In the genomic region with DNA sequence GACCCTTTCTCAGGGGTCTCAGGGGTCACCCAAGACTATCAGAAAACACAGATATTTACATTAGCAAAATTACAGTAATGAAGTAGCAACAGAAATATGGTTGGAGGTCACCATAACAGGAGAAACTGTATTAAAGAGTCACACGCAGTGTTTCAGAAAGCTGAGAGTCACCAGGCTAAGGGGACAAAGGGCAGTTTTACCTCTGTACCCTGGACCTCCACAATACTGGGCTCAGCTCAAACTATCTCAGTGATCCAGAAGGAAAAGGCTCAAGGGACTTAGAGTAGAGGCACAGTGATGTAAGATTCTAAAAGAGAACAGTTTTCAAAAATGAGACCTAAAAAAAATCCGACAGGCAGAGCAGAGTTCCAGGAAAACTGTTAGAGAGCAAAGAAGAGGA, we compare ENCODE assay signal across 17 mouse cellular contexts. TPM values are rescaled to one million over a fixed set of nuclear protein-coding genes. Genes with fewer than 3 reads are reported as not detected.
DNase-seq lines count a peak whose midpoint lies in the region; ATAC-seq and TF ChIP-seq lines count a peak whose summit lies in the region.
"Had no signal": no experiment of that assay in that cellular context is flagged by ENCODE, and none has a peak within 500 bp of the region (broad histone marks: within the 10 kb centered on the region; RNA-seq: fewer than 3 reads in every experiment).

No protein-coding gene starts in this region.

- no peaks in the 10 kb centered on the region for H3K27me3 ChIP-seq in intestine, embryonic 16.5 days (replicated peaks; ENCODE audit: control insufficient read depth, insufficient read depth, low read length)
- no peaks in the 10 kb centered on the region for H3K27me3 ChIP-seq in intestine, postnatal 0 days (replicated peaks; ENCODE audit: control insufficient read depth, insufficient read depth, low read length)
- no peaks in the 10 kb centered on the region for H3K27me3 ChIP-seq in kidney, embryonic 16.5 days (ENCODE audit: insufficient read depth, low read length)
- H3K27me3 ChIP-seq: embryonic facial prominence, embryonic 12.5 days; heart, embryonic 12.5 days had no signal

- no peak for TF ChIP-seq CTCF in intestine, postnatal 0 days (IDR thresholded peaks at IDR 0.05; ENCODE audit: low read depth)

- no peak overlapping the region for H3K4me3 ChIP-seq in intestine, embryonic 16.5 days (ENCODE audit: low read length)
- no peak overlapping the region for H3K4me3 ChIP-seq in intestine, postnatal 0 days (ENCODE audit: low read depth, low read length)
- no peak overlapping the region for H3K4me3 ChIP-seq in kidney, embryonic 16.5 days (ENCODE audit: low read length)
- H3K4me3 ChIP-seq: embryonic facial prominence, embryonic 12.5 days; gastrocnemius, adult 2 months; heart, embryonic 12.5 days had no signal

- no peak overlapping the region for H3K9ac ChIP-seq in intestine, embryonic 16.5 days (ENCODE audit: low read depth, low read length)
- H3K9ac ChIP-seq in intestine, postnatal 0 days (ENCODE audit: low read depth, low read length): no peak overlapping the region
- H3K9ac ChIP-seq in kidney, embryonic 16.5 days (replicated peaks; ENCODE audit: low read length): no peak overlapping the region
- H3K9ac ChIP-seq: embryonic facial prominence, embryonic 12.5 days; heart, embryonic 12.5 days had no signal

- WGBS in intestine, embryonic 16.5 days: 62% methylated on average over 2 of the region's 2 CpGs
- 49% methylated on average over 2 of the region's 2 CpGs for WGBS in intestine, postnatal 0 days
- 69% methylated on average over 2 of the region's 2 CpGs for WGBS in kidney, embryonic 16.5 days

- DNase-seq in kidney, adult 9 months: peak; percentile 39
- DNase-seq in kidney, postnatal 25 days: peak; percentile 11 to 40
- no peak for DNase-seq in heart, postnatal 25 days (ENCODE audit: low spot score)
- no peak for DNase-seq in layer of hippocampus, adult 8-10 months (ENCODE audit: low spot score in 2 of 2)
- DNase-seq: adrenal gland, postnatal 10 days; cerebellum, adult 11-12 months; cerebellum, adult 9-10 months; cerebellum, postnatal 25 days; gastrocnemius, adult 2 months; gastrocnemius, postnatal 25 days; heart, postnatal 36 days had no signal

- peak; percentile 69; the same call in 1 of the 2 replicates for ATAC-seq in intestine, embryonic 16.5 days
- no peak for ATAC-seq in intestine, postnatal 0 days
- ATAC-seq in kidney, embryonic 16.5 days (ENCODE audit: low FRiP score, low TSS enrichment): no peak
- ATAC-seq: forebrain, embryonic 16.5 days had no signal

- no peak overlapping the region for H3K27ac ChIP-seq in intestine, embryonic 16.5 days (ENCODE audit: low read length)
- H3K27ac ChIP-seq in intestine, postnatal 0 days (ENCODE audit: low read depth, low read length): no peak overlapping the region
- H3K27ac ChIP-seq in kidney, embryonic 16.5 days (ENCODE audit: low read length): no peak overlapping the region
- H3K27ac ChIP-seq: embryonic facial prominence, embryonic 12.5 days; gastrocnemius, adult 2 months had no signal

- no peaks in the 10 kb centered on the region for H3K4me1 ChIP-seq in intestine, embryonic 16.5 days (ENCODE audit: control insufficient read depth, insufficient read depth, low read length)
- no peaks in the 10 kb centered on the region for H3K4me1 ChIP-seq in intestine, postnatal 0 days (replicated peaks; ENCODE audit: control insufficient read depth, insufficient read depth, low read length)
- no peaks in the 10 kb centered on the region for H3K4me1 ChIP-seq in kidney, embryonic 16.5 days (ENCODE audit: insufficient read depth, low read length)
- H3K4me1 ChIP-seq: embryonic facial prominence, embryonic 12.5 days; heart, embryonic 12.5 days had no signal

- H3K36me3 ChIP-seq in intestine, embryonic 16.5 days (ENCODE audit: control insufficient read depth, insufficient read depth, low read length): no peaks in the 10 kb centered on the region
- H3K36me3 ChIP-seq in intestine, postnatal 0 days (ENCODE audit: control insufficient read depth, insufficient read depth): peaks cover 12% of the 10 kb centered on the region
- H3K36me3 ChIP-seq in kidney, embryonic 16.5 days (ENCODE audit: insufficient read depth, low read length): peaks cover 10% of the 10 kb centered on the region; the same call in 1 of the 2 replicates

- no peak overlapping the region for H3K4me2 ChIP-seq in intestine, embryonic 16.5 days (ENCODE audit: low read depth, low read length)
- no peak overlapping the region for H3K4me2 ChIP-seq in intestine, postnatal 0 days (replicated peaks; ENCODE audit: low read depth)
- H3K4me2 ChIP-seq in kidney, embryonic 16.5 days (replicated peaks; ENCODE audit: low read depth, low read length): no peak overlapping the region
- H3K4me2 ChIP-seq: embryonic facial prominence, embryonic 12.5 days; heart, embryonic 12.5 days had no signal

- no peaks in the 10 kb centered on the region for H3K9me3 ChIP-seq in intestine, embryonic 16.5 days (ENCODE audit: control insufficient read depth, low read length)
- no peaks in the 10 kb centered on the region for H3K9me3 ChIP-seq in intestine, postnatal 0 days (ENCODE audit: control insufficient read depth)
- no peaks in the 10 kb centered on the region for H3K9me3 ChIP-seq in kidney, embryonic 16.5 days (ENCODE audit: low read length)
- H3K9me3 ChIP-seq: embryonic facial prominence, embryonic 12.5 days; heart, embryonic 12.5 days had no signal

- intact Hi-C loops in heart, postnatal 25 days (cut with DNase I): no loop called here

RNA-seq across cellular contexts. Expression of a gene that starts 36.0 kb away (rescaled TPM):
- polyA plus RNA-seq in intestine, embryonic 16.5 days (2015; fragmentation: Nextera tagmentation; extraction: Ambion mirVana): 48.5 and 53.2 TPM in 2 replicates
- 13.2 and 13.3 TPM in 2 replicates for polyA plus RNA-seq in intestine, postnatal 0 days (2015; fragmentation: Nextera tagmentation; extraction: Ambion mirVana)
- polyA plus RNA-seq in kidney, embryonic 16.5 days (2015; fragmentation: Nextera tagmentation; extraction: Ambion mirVana): 61.7 and 65.2 TPM in 2 replicates
- total RNA-seq in heart, postnatal 25 days (2021): 10 to 100 TPM; 84.3 to 89.5 TPM
- 10 to 100 TPM; 27.8 to 37.0 (median 29.8) TPM for total RNA-seq in layer of hippocampus, adult 8-10 months (2022)

Comparison
In these comparisons a context has a peak if more than half of its experiments do, and no peak if none do; other contexts are left out.
1. DNase-seq: peak in kidney, adult 9 months (single experiment) and kidney, postnatal 25 days (2 of 2); none in heart, postnatal 25 days (single experiment) and layer of hippocampus, adult 8-10 months (0 of 2).